Mouse (Mus musculus): ENCODE measurements at regions not wholly inside any gene's neighbourhood (a gene's known extent, or its start where the extent isn't known, plus 50 kb on each side); places are given as distances from the start of the nearest gene placed in this dataset.

DNA sequence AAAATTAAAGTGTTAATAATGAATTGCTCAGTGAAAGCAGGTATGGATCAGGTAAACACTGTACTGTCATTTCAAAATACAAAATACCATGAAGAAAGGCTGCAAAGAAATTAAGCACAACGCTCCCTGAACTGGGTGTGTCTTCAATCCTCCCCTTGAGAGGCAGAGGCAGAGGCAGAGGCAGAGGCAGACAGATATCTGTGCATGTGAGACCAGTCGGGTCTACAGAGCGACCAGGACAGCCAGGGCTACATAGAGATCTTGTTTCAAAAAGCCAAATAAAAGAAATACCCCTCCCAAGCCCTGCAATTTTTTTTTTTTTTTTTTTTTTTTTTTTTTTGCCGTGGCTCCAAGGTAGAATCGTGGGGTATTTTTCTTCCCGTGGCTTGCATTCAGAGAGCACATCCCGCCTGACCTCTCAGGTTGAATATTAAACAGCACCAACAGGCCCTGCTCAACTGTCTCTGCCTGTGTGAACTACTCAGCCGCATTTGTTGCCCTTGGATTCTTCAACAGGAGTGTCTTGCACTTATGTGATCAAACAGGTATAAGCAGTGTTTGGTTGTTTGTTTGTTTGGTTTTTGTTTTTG, 50.8 kb upstream of the Ubr2 start:
- H3K4me3 ChIP-seq (replicated peaks; ENCODE audit: low read length): no peak overlapping the region
- H3K9ac ChIP-seq (replicated peaks; ENCODE audit: low read depth, low read length): no peak overlapping the region
- no peak overlapping the region for H3K27ac ChIP-seq (ENCODE audit: low read length)
- H3K4me1 ChIP-seq (replicated peaks; ENCODE audit: control insufficient read depth, insufficient read depth, low read length): no peaks in the 10 kb centered on the region
- ATAC-seq: no peak
- H3K27me3 ChIP-seq (replicated peaks; ENCODE audit: control insufficient read depth, insufficient read depth, low read length): no peaks in the 10 kb centered on the region
- 78% methylated on average over 8 of the region's 8 CpGs for WGBS
- no peaks in the 10 kb centered on the region for H3K36me3 ChIP-seq (ENCODE audit: control insufficient read depth, insufficient read depth)
- H3K4me2 ChIP-seq (ENCODE audit: low read length): no peak overlapping the region
- H3K9me3 ChIP-seq (ENCODE audit: control insufficient read depth, low read length): 0 out of 2 replicates have a peak, but pooled peaks cover 4% of the 10 kb centered on the region
